Mouse (Mus musculus): ENCODE data around the gene Slc16a12.
"Not testable (repeated sequence)": the region's sequence is repeated elsewhere in the genome, so short reads cannot be mapped to it uniquely, and the experiment has no call there.

The Slc16a12 gene

DNA sequence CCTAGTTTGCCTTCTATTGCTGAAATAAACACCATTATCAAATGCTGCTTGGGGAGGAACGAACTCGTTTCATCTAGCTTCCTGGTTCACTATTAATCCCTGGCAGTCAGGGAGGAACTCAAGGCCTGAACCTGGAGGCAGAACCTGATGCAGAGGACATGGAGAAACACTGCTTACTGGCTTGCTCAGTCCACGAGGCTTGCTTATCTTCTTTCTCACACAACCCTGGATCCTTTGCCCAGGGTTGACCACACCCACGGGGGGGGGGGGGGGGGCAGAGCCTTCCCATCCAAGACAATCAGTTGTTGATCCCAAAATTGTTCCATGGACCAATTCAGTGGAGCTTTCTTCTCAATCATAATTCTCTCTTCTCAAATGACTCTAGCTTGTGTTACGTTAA is 84.3 kb downstream of the Slc16a12 start:
- DNase-seq = no peak

DNA sequence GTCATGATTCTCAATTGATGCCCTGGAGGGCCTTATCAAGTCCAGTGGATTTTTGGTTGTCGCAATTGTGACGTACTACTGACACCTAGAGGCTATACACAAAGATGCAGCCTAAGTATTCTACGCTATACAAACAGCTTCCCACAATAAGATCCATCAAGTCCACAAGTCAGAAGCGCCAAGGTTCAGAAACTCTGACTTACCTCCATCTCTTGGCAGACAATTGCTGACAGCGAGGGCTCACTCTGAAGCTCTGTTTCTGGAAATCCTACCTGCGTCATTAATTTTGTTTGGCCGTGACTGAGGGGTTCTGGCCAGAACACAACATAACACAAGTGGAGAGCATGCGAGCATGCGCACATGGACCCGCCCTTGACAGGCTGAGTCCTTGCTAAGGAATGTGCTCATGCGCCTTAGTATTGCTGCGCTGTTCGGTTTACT is 85.0 kb downstream of the Slc16a12 start:
- peak; percentile 60 to 72 for DNase-seq

- DNase-seq = no peak
These were observed 90.4 kb downstream of the Slc16a12 start for GRCm38 (mm10) chr19:34656511-34657298.

- no peak for DNase-seq
These were observed 91.8 kb downstream of the Slc16a12 start for GRCm38 (mm10) chr19:34655227-34655805.

DNA sequence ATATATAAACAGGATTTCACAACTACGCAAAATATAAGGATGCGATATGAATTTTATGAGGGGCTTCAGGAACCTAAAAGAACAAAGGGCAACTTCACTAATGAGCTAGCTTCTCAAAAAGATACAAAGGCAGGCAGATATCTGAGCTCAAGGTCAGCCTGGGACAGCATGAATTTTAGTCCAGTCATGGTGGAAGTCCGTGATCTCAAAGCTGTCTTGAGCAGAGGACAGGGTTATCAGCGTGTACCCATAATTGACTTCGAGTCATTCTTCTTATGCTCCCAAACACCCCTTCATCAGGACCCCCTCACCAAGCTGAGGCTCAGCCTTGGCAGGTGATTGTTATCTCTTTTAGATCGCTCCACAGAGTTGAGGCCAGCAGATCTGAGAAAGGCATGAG is 96.1 kb downstream of the Slc16a12 start:
- no peak for DNase-seq

DNA sequence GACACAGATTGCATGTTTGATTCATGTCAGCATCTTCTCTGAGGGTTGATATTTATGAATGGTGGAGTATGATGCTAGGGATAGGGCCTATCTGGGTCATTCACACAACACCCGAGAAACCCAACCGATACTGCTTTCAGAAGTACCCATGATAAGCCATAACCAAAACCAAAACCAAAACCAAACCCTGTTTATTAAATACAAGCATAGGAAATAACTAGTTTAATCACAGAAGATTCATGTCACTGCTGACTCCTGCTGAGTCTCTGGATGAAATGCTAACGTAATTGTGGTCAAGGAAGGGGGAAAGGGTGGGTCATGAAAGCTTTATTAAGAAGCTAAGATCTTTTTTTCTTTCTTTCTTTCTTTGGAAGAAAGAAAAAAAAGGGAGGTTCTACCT is 96.8 kb downstream of the Slc16a12 start:
- DNase-seq = no peak

- DNase-seq = not testable (repeated sequence)
These were observed 99.5 kb downstream of the Slc16a12 start for GRCm38 (mm10) chr19:34647630-34648029.

- no peak for DNase-seq
These were observed 104.5 kb downstream of the Slc16a12 start for GRCm38 (mm10) chr19:34642616-34643015.

DNA sequence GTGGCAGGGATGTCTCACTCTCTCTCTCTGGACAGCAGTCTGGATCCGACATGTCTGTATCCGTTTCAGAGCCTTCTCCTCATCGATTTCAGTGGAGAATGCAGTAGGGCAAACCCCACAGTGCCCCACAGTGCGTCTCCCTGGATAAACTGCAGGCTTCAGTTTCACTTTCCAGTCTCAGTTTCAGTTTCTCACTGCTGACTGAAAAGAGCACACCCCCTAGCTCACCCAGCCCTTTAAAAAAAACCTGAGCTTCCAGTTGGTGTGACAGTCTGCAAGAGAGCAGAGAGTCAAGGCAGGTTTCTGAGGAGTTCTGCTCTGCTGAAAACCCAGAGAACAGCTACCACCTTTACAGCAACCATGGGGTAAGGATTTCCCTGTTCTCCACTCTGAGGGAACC is 106.5 kb downstream of the Slc16a12 start, which contains the start of the genes Ifit1bl2 and Ifit1:
Ifit1bl2 (minus strand) TSS at position 121 of the 400 bp plus-strand sequence.
Ifit1 (plus strand) TSS at position 249 of the 400 bp plus-strand sequence.
- DNase-seq = no peak

DNA sequence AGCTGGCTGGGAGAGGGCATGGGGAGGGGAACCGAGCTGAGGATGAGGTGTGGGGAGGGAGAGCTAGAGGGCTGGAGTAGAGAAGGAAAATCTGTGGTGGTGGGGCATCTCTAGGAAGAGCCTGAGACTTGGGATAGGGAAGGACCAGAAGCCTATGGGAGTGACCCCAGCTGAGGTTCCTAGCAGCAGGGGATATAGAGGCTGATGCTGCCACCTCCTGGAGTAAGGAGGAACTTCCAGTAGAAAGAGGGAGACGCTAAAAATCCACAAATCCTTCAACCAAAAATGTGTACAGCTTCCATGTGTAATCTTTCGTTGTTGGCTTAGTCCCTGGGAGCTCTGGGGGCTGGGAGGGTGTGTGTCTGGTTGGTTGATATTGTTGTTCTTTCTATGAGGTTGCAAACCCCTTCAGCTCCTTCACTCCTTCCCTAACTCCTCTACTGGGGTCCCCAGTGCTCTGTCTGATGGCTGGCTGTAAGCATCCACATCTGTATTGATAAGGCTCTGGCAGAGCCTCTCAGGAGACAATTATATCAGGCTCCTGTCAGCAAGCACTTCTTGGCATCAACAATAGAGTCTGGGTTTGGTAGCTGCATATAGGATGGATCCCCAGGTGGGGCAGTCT is 110.0 kb downstream of the Slc16a12 start:
- peak; percentile 16 to 33 for DNase-seq

- no peak for DNase-seq
These were observed 113.6 kb downstream of the Slc16a12 start for GRCm38 (mm10) chr19:34633484-34633883.

DNA sequence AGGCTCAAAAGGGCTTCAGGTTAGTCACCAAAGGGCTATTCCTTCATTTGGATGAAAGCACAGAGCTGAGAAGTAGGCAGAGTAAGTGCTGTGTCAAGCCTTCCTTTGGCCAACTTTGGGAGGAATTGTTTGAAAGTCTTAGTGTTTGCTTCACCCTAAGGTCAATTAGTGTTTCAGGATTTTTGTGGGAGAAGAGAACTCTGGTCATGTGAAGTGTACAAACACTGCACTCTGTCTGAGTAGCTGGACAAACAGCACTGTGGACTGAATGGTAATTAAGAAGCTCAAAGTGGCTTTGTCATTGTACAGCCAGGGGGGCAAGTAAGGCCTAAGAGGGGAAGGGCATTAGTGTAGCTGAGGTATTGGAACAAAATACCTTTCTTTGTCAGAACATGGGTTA is 115.6 kb downstream of the Slc16a12 start:
- no peak for DNase-seq

GRCm38 (mm10) chr19:34627496-34627895 is 119.6 kb downstream of the Slc16a12 start:
- DNase-seq = no peak

DNA sequence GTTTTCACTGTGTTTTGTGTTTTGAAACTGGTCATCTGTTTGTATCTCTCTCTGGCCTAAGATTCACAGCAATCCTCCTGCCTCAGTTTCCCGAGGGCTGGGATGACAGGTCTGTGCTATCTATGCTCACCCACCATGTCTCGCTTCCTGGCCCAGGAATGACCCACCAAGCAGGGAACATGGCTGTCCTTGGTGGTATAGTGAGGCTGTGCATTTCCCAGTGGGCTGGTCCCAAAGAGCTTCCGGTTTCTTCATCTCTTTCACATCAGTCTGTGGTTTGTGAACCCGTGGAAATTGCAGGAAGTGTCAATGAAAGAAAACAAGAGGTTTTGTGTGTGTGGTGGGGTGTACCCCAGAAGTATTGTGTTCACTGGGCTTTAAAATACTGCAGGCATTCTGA is 122.4 kb downstream of the Slc16a12 start:
- no peak for DNase-seq

GRCm38 (mm10) chr19:34623781-34624180 is 123.3 kb downstream of the Slc16a12 start:
- no peak for DNase-seq

- no peak for DNase-seq
These were observed 126.2 kb downstream of the Slc16a12 start for GRCm38 (mm10) chr19:34620871-34621270.
